ENCODE assay signal across 11 mouse cellular contexts in the genomic region with DNA sequence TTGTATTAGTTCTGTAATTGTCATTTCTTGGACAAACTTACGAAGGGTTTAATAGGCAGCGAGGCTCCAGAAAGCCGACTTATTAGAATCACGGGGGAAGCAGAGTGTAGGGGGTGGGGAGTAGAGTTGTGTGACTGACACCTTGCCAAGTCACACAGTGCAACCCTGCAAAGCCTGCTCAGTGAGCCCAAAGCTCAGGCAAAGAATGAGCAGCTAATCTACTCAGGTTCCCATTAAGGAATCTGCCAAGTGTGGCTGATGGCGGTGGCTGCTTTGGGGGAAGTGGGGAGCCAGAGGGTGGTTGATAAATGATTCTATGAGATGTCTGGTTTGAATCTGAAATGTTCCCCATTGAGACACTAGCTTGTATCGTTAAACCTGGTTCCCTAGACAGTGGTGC. TPM values are rescaled to one million over a fixed set of nuclear protein-coding genes. Genes with fewer than 3 reads are reported as not detected.
DNase-seq lines count a peak whose midpoint lies in the region; ATAC-seq and TF ChIP-seq lines count a peak whose summit lies in the region.
"Had no signal": no experiment of that assay in that cellular context is flagged by ENCODE, and none has a peak within 500 bp of the region (broad histone marks: within the 10 kb centered on the region; RNA-seq: fewer than 3 reads in every experiment).

No protein-coding gene starts in this region.

- no peak for TF ChIP-seq POLR2A in liver, adult 2 months (IDR thresholded peaks at IDR 0.05; ENCODE audit: extremely low read depth, insufficient read depth, low read length)
- no peak for TF ChIP-seq POLR2A in limb, embryonic 14.5 days (IDR thresholded peaks at IDR 0.05; ENCODE audit: borderline replicate concordance, extremely low read depth, insufficient read depth, insufficient read length)

- ATAC-seq in liver, embryonic 11.5 days (replicated peaks; ENCODE audit: low FRiP score), result no peak
- ATAC-seq in hindbrain, postnatal 0 days, result no peak
- no peak for ATAC-seq in limb, embryonic 14.5 days (ENCODE audit: low FRiP score, low read depth)

- H3K4me3 ChIP-seq in liver, adult 2 months (ENCODE audit: insufficient read depth, low read depth, low read length), result no peak overlapping the region
- no peak overlapping the region for H3K4me3 ChIP-seq in liver, embryonic 11.5 days (ENCODE audit: low read depth, low read length)
- no peak overlapping the region for H3K4me3 ChIP-seq in hindbrain, postnatal 0 days (ENCODE audit: low read length)
- H3K4me3 ChIP-seq in limb, embryonic 14.5 days (replicated peaks; ENCODE audit: low read length), result no peak overlapping the region

- H3K79me2 ChIP-seq in liver, adult 2 months (ENCODE audit: control insufficient read depth, insufficient read depth, low read length), result peaks cover 52% of the 10 kb centered on the region

- no peaks in the 10 kb centered on the region for H3K27me3 ChIP-seq in liver, adult 2 months (ENCODE audit: control insufficient read depth, insufficient read depth, low read length)
- H3K27me3 ChIP-seq in liver, embryonic 11.5 days (replicated peaks; ENCODE audit: control insufficient read depth, insufficient read depth, low read length), result no peaks in the 10 kb centered on the region
- no peaks in the 10 kb centered on the region for H3K27me3 ChIP-seq in hindbrain, postnatal 0 days (ENCODE audit: insufficient read depth, low read length)
- no peaks in the 10 kb centered on the region for H3K27me3 ChIP-seq in limb, embryonic 14.5 days (ENCODE audit: control insufficient read depth, insufficient read depth, low read length)

- 27% methylated on average over 6 of the region's 6 CpGs for WGBS in liver, adult 2 months
- WGBS in liver, embryonic 11.5 days, result 73% methylated on average over 6 of the region's 6 CpGs
- 42% methylated on average over 6 of the region's 6 CpGs for WGBS in hindbrain, postnatal 0 days
- WGBS in limb, embryonic 14.5 days, result 34% methylated on average over 6 of the region's 6 CpGs

- DNase-seq in liver, adult 2 months (ENCODE audit: extremely low read depth, low read depth, low spot score), result peak; percentile 82
- DNase-seq in liver, embryonic 11.5 days (ENCODE audit: low spot score), result no peak
- DNase-seq in fat pad, adult 2 months (ENCODE audit: extremely low read depth, low read depth, low spot score), result peak; percentile 10
- DNase-seq in hindbrain, postnatal 0 days (ENCODE audit: low spot score), result peak; percentile 55
- DNase-seq in limb, embryonic 14.5 days (ENCODE audit: low spot score), result peak; percentile 47
- no peak for DNase-seq in thymus, postnatal 36 days
- DNase-seq in adrenal gland, adult (ENCODE audit: inconsistent age in 2 of 2, low spot score in 1 of 2), result no peak
- DNase-seq in heart, postnatal 25 days (ENCODE audit: low spot score), result no peak
- DNase-seq: adrenal gland, postnatal 25 days; cerebellum, adult 11-12 months had no signal

- H3K9me3 ChIP-seq in liver, embryonic 11.5 days (ENCODE audit: control insufficient read depth, low read length), result no peaks in the 10 kb centered on the region
- no peaks in the 10 kb centered on the region for H3K9me3 ChIP-seq in hindbrain, postnatal 0 days (ENCODE audit: low read length)
- no peaks in the 10 kb centered on the region for H3K9me3 ChIP-seq in limb, embryonic 14.5 days (ENCODE audit: control insufficient read depth, low read length)

- H3K9ac ChIP-seq in liver, adult 2 months (ENCODE audit: low read depth, low read length), result no peak overlapping the region
- no peak overlapping the region for H3K9ac ChIP-seq in liver, embryonic 11.5 days (ENCODE audit: low read depth, low read length)
- H3K9ac ChIP-seq in hindbrain, postnatal 0 days (replicated peaks; ENCODE audit: low read length), result no peak overlapping the region
- no peak overlapping the region for H3K9ac ChIP-seq in limb, embryonic 14.5 days (ENCODE audit: low read depth, low read length, severe bottlenecking)

- peaks cover 39% of the 10 kb centered on the region for H3K4me1 ChIP-seq in liver, adult 2 months (ENCODE audit: control insufficient read depth, insufficient read depth, low read length)
- 0 out of 2 replicates have a peak, but pooled peaks cover 5% of the 10 kb centered on the region for H3K4me1 ChIP-seq in liver, embryonic 11.5 days (replicated peaks; ENCODE audit: control insufficient read depth, insufficient read depth, low read length)
- no peaks in the 10 kb centered on the region for H3K4me1 ChIP-seq in hindbrain, postnatal 0 days (ENCODE audit: insufficient read depth, low read length)
- peaks cover 8% of the 10 kb centered on the region for H3K4me1 ChIP-seq in limb, embryonic 14.5 days (ENCODE audit: control insufficient read depth, insufficient read depth, low read length)

- H3K4me2 ChIP-seq in liver, embryonic 11.5 days, result no peak overlapping the region
- 0 out of 2 replicates have a peak overlapping the region, but pooled peaks have one; percentile 6 for H3K4me2 ChIP-seq in hindbrain, postnatal 0 days (ENCODE audit: low read depth, low read length)
- no peak overlapping the region for H3K4me2 ChIP-seq in limb, embryonic 14.5 days (replicated peaks; ENCODE audit: low read depth, low read length, severe bottlenecking)
- H3K4me2 ChIP-seq: heart, embryonic 11.5 days had no signal

- H3K36me3 ChIP-seq in liver, adult 2 months (ENCODE audit: control insufficient read depth, insufficient read depth, low read length), result no peaks in the 10 kb centered on the region
- H3K36me3 ChIP-seq in liver, embryonic 11.5 days (ENCODE audit: control insufficient read depth, insufficient read depth, low read length), result no peaks in the 10 kb centered on the region
- H3K36me3 ChIP-seq in hindbrain, postnatal 0 days (ENCODE audit: insufficient read depth, low read length), result no peaks in the 10 kb centered on the region
- H3K36me3 ChIP-seq in limb, embryonic 14.5 days (ENCODE audit: control insufficient read depth, insufficient read depth, low read length), result no peaks in the 10 kb centered on the region

- no peak for TF ChIP-seq CTCF in liver, adult 2 months (IDR thresholded peaks at IDR 0.05; ENCODE audit: low read depth, low read length)
- no peak for TF ChIP-seq CTCF in hindbrain, postnatal 0 days (IDR thresholded peaks at IDR 0.05; ENCODE audit: low read depth)

- peak overlapping the region; percentile 67 for H3K27ac ChIP-seq in liver, adult 2 months (replicated peaks; ENCODE audit: insufficient read depth, low read depth, low read length)
- no peak overlapping the region for H3K27ac ChIP-seq in liver, embryonic 11.5 days (ENCODE audit: low read depth, low read length)
- H3K27ac ChIP-seq in hindbrain, postnatal 0 days, result no peak overlapping the region
- no peak overlapping the region for H3K27ac ChIP-seq in limb, embryonic 14.5 days (replicated peaks; ENCODE audit: low read depth, low read length)

- intact Hi-C loops in heart, postnatal 25 days (cut with DNase I), result no loop called here

RNA-seq across cellular contexts. Expression of gene Iqgap2, which starts 11.1 kb away (rescaled TPM):
- total RNA-seq in liver, adult 2 months (2014; rRNA removed), result 156 and 189 TPM in 2 replicates
- polyA plus RNA-seq in liver, adult 2 months (2012; rRNA removed), result 21.4 and 31.5 TPM in 2 replicates
- polyA plus RNA-seq in liver, embryonic 11.5 days (2014; fragmentation: Nextera tagmentation; extraction: Ambion mirVana), result 17.1 and 17.7 TPM in 2 replicates
- 2.9 and 5.0 TPM in 2 replicates for total RNA-seq in hindbrain, postnatal 0 days (2014; rRNA removed)
- 3.1 and 3.2 TPM in 2 replicates for polyA plus RNA-seq in hindbrain, postnatal 0 days (2015; fragmentation: Nextera tagmentation; extraction: Ambion mirVana)
- polyA plus RNA-seq in limb, embryonic 14.5 days (2012; rRNA removed), result 8.7 and 12.7 TPM in 2 replicates
- polyA plus RNA-seq in limb, embryonic 14.5 days (2014; fragmentation: Nextera tagmentation; extraction: Ambion mirVana), result 10.5 and 12.8 TPM in 2 replicates
- 1 to 10 TPM; 3.0 TPM for total RNA-seq in heart, postnatal 25 days (2021)

Comparison
In these comparisons a context has a peak if more than half of its experiments do, and no peak if none do; other contexts are left out.
1. DNase-seq: peak in liver, adult 2 months (single experiment), fat pad, adult 2 months (single experiment), hindbrain, postnatal 0 days (single experiment) and limb, embryonic 14.5 days (single experiment); none in liver, embryonic 11.5 days (single experiment), thymus, postnatal 36 days (0 of 2), adrenal gland, adult (0 of 2) and heart, postnatal 25 days (single experiment).